Mouse (Mus musculus) olfactory bulb, adult 2 months (tissue): ENCODE measurements at regions not wholly inside any gene's neighbourhood (a gene's known extent, or its start where the extent isn't known, plus 50 kb on each side); places are given as distances from the start of the nearest gene placed in this dataset.

Experiments
- CTCF ChIP-seq: fragments of 200-500 bp; IDR thresholded peaks from 2 replicates; pipeline ENCODE4 v1.5.1; 2012; ENCODE audit warnings: low read depth, mild to moderate bottlenecking, low read length, moderate library complexity; ENCODE audit not compliant: insufficient read depth
- POLR2A ChIP-seq: fragments of 200-500 bp; IDR thresholded peaks from 2 replicates; pipeline ENCODE4 v1.6.1; 2012; ENCODE audit warnings: mild to moderate bottlenecking, low read depth, low read length, moderate library complexity; ENCODE audit not compliant: insufficient read depth

- TF ChIP-seq CTCF (no peak), POLR2A (no peak)
Measured at GRCm38 (mm10) chr10:99552836-99553540, 206.5 kb downstream of the Csl start.
